24 mouse cellular contexts compared by ENCODE assay signal in genomic region chr16:3951141-3951540, GRCm38 (mm10). TPM values are rescaled to one million over a fixed set of nuclear protein-coding genes. Genes with fewer than 3 reads are reported as not detected.
DNase-seq lines count a peak whose midpoint lies in the region; ATAC-seq and TF ChIP-seq lines count a peak whose summit lies in the region.
"Had no signal": no experiment of that assay in that cellular context is flagged by ENCODE, and none has a peak within 500 bp of the region (broad histone marks: within the 10 kb centered on the region; RNA-seq: fewer than 3 reads in every experiment).

No protein-coding gene starts in this region.

- no peaks in the 10 kb centered on the region for H3K79me2 ChIP-seq in CH12.LX (replicated peaks; ENCODE audit: control insufficient read depth, extremely low read depth, insufficient read depth, poor library complexity, severe bottlenecking)

- no peaks in the 10 kb centered on the region for H3K27me3 ChIP-seq in CH12.LX (replicated peaks)
- H3K27me3 ChIP-seq: embryonic facial prominence, embryonic 12.5 days; forebrain, embryonic 13.5 days; forebrain, embryonic 15.5 days; Patski had no signal

- H3K4me1 ChIP-seq in CH12.LX (ENCODE audit: control insufficient read depth in 1 of 2, insufficient read depth in 2 of 2): peaks cover 0 to 10% of the 10 kb centered on the region in 2 experiments; a peak in 2 of 4 replicates
- H3K4me1 ChIP-seq: embryonic facial prominence, embryonic 12.5 days; forebrain, embryonic 13.5 days; forebrain, embryonic 15.5 days had no signal

- H3K9me3 ChIP-seq in CH12.LX (replicated peaks; ENCODE audit: low read length): no peaks in the 10 kb centered on the region
- H3K9me3 ChIP-seq: embryonic facial prominence, embryonic 10.5 days; embryonic facial prominence, embryonic 12.5 days; forebrain, embryonic 13.5 days; forebrain, embryonic 15.5 days had no signal

- TF ChIP-seq RAD21 in CH12.LX (IDR thresholded peaks at IDR 0.05; ENCODE audit: low read depth, low read length): no peak

- TF ChIP-seq POLR2A in CH12.LX (IDR thresholded peaks at IDR 0.05; ENCODE audit: low read depth, low read length): no peak

- peaks cover 0 to 22% of the 10 kb centered on the region in 2 experiments for H3K36me3 ChIP-seq in CH12.LX (replicated peaks in 1 of 2; ENCODE audit: control insufficient read depth in 1 of 2, insufficient read depth in 1 of 2, low read length in 1 of 2)
- H3K36me3 ChIP-seq: embryonic facial prominence, embryonic 10.5 days; embryonic facial prominence, embryonic 12.5 days; forebrain, embryonic 15.5 days had no signal

- H3K4me2 ChIP-seq in CH12.LX (ENCODE audit: insufficient read depth, low read depth, poor library complexity, severe bottlenecking): no peak overlapping the region
- H3K4me2 ChIP-seq: embryonic facial prominence, embryonic 12.5 days; forebrain, embryonic 13.5 days; forebrain, embryonic 15.5 days had no signal

- ATAC-seq in granulocyte monocyte progenitor cell, adult 5-6 weeks (replicated peaks; ENCODE audit: poor library complexity, severe bottlenecking): peak; percentile 51; the same call in 1 of the 2 replicates
- ATAC-seq: activated CD4-positive, CD25-positive, alpha-beta regulatory T cell, adult 4 months; CD4-positive, CD25-positive, alpha-beta regulatory T cell, adult 4 months; forebrain, embryonic 13.5 days; forebrain, embryonic 15.5 days; forebrain, postnatal 0 days; Patski had no signal

- no peak overlapping the region for H3K27ac ChIP-seq in CH12.LX (ENCODE audit: insufficient read depth, low read depth)
- H3K27ac ChIP-seq: embryonic facial prominence, embryonic 10.5 days; embryonic facial prominence, embryonic 12.5 days; forebrain, embryonic 13.5 days; forebrain, embryonic 15.5 days had no signal

- no peak for TF ChIP-seq EP300 in CH12.LX (IDR thresholded peaks at IDR 0.05; ENCODE audit: low read length)

- no peak overlapping the region for H3K9ac ChIP-seq in CH12.LX (ENCODE audit: insufficient read depth, low read depth)
- H3K9ac ChIP-seq: embryonic facial prominence, embryonic 12.5 days; forebrain, embryonic 13.5 days; forebrain, embryonic 15.5 days; forebrain, postnatal 0 days had no signal

- DNase-seq in CH12.LX (ENCODE audit: extremely low read depth) (peak; percentile 24), MEL-GATA-1-ER (ENCODE audit: extremely low read depth, low read depth) (peak; percentile 15), MN1 (ENCODE audit: low spot score) (no peak)
- no peak for DNase-seq in right cerebral cortex, postnatal 14 days
- DNase-seq in left cerebral cortex, postnatal 36 days (ENCODE audit: low spot score in 2 of 2): no peak
- DNase-seq in heart, adult 11 months: no peak
- DNase-seq: adrenal gland, adult 8-10 months; adrenal gland, postnatal 14 days; adrenal gland, postnatal 36 days; B cell, adult 2 months; cerebellum, adult 11-12 months; cerebellum, adult 2 months; cerebellum, adult 9-10 months; cerebellum, postnatal 10 days; cerebellum, postnatal 36 days; forebrain, postnatal 0 days had no signal

- TF ChIP-seq CTCF in CH12.LX (conservative IDR thresholded peaks at IDR 0.05 in 1 of 2, IDR thresholded peaks at IDR 0.05 in 1 of 2; ENCODE audit: low read depth in 2 of 2, low read length in 2 of 2): no peak

- in situ Hi-C loops in CH12.LX (cut with MboI; ENCODE audit: low pct_ligation_motif_present, low pct_unique_long_range_greater_than_20kb, low sequenced_read_pairs): no loop called here

- H3K4me3 ChIP-seq in CH12.LX (replicated peaks in 1 of 3; ENCODE audit: low read depth in 2 of 3, low read length in 2 of 3, poor library complexity in 1 of 3): no peak overlapping the region
- H3K4me3 ChIP-seq: embryonic facial prominence, embryonic 10.5 days; embryonic facial prominence, embryonic 12.5 days; forebrain, embryonic 13.5 days; forebrain, embryonic 15.5 days had no signal

- dilution Hi-C loops in CH12.LX (cut with MboI; ENCODE audit: extremely low pct_ligation_motif_present, extremely low pct_unique_long_range_greater_than_20kb, low sequenced_read_pairs): no loop called here

- intact Hi-C loops in left cerebral cortex, postnatal 36 days (cut with DNase I): no loop called here

TF ChIP-seq in CH12.LX, 34 proteins besides CTCF, POLR2A, EP300 and RAD21:
- TF ChIP-seq KAT2A (IDR thresholded peaks at IDR 0.05; ENCODE audit: insufficient replicate concordance, low read length) (no peak), SIN3A (IDR thresholded peaks at IDR 0.05; ENCODE audit: low read length) (no peak), POLR2AphosphoS2 (IDR thresholded peaks at IDR 0.05; ENCODE audit: low read depth, low read length) (no peak), E2F4 (IDR thresholded peaks at IDR 0.05; ENCODE audit: insufficient replicate concordance, low read depth, low read length) (no peak), MAFK (IDR thresholded peaks at IDR 0.05; ENCODE audit: insufficient replicate concordance, low read length) (no peak), BHLHE40 (IDR thresholded peaks at IDR 0.05; ENCODE audit: low read depth, low read length) (no peak), NRF1 (IDR thresholded peaks at IDR 0.05; ENCODE audit: low read depth, low read length) (no peak), ELF1 (IDR thresholded peaks at IDR 0.05; ENCODE audit: low read depth, low read length) (no peak), CHD1 (IDR thresholded peaks at IDR 0.05; ENCODE audit: low read depth, low read length) (no peak), GABPA (IDR thresholded peaks at IDR 0.05; ENCODE audit: insufficient replicate concordance, low read depth, low read length) (no peak), HCFC1 (IDR thresholded peaks at IDR 0.05; ENCODE audit: low read depth, low read length) (no peak), SMC3 (IDR thresholded peaks at IDR 0.05; ENCODE audit: low read depth, low read length) (no peak), MAX (IDR thresholded peaks at IDR 0.05; ENCODE audit: low read length) (no peak), PAX5 (IDR thresholded peaks at IDR 0.05; ENCODE audit: low read length) (no peak), ZMIZ1 (IDR thresholded peaks at IDR 0.05; ENCODE audit: low read depth, low read length) (no peak), ZKSCAN1 (IDR thresholded peaks at IDR 0.05; ENCODE audit: borderline replicate concordance, low read depth, low read length) (no peak), TBP (conservative IDR thresholded peaks at IDR 0.05; ENCODE audit: low read depth, low read length) (no peak)

RNA-seq across cellular contexts. Expression of gene Nlrc3, which starts 25.3 kb away (rescaled TPM):
- total RNA-seq in CH12.LX (2012; rRNA removed) (0.13 and 0.34 TPM in 2 replicates), CH12.LX (2014; rRNA removed) (not detected in 2 replicates)
- polyA plus RNA-seq in CH12.LX (2012; ENCODE audit: insufficient read length, low read depth): 0.37 and 0.69 TPM in 2 replicates
- 1.0 and 1.4 TPM in 2 replicates for total RNA-seq in granulocyte monocyte progenitor cell, adult 5-6 weeks (2014; fragmentation: Nextera tagmentation)
- total RNA-seq in granulocyte monocyte progenitor cell, adult 5-6 weeks (2017): 0.13 and 0.52 TPM in 2 replicates
- 1 to 10 TPM; 1.1 to 3.5 TPM for total RNA-seq in left cerebral cortex, postnatal 36 days (2021)

RNA-seq across cellular contexts. Expression of gene Cluap1, which starts 42.5 kb away (rescaled TPM):
- total RNA-seq in CH12.LX (2012; rRNA removed) (33.7 and 37.6 TPM in 2 replicates), CH12.LX (2014; rRNA removed) (46.5 and 47.9 TPM in 2 replicates)
- 47.0 and 56.1 TPM in 2 replicates for polyA plus RNA-seq in CH12.LX (2012; ENCODE audit: insufficient read length, low read depth)
- 23.1 and 23.8 TPM in 2 replicates for total RNA-seq in granulocyte monocyte progenitor cell, adult 5-6 weeks (2014; fragmentation: Nextera tagmentation)
- total RNA-seq in granulocyte monocyte progenitor cell, adult 5-6 weeks (2017): 41.5 and 45.6 TPM in 2 replicates
- total RNA-seq in left cerebral cortex, postnatal 36 days (2021): 10 to 100 TPM; 26.0 to 33.4 TPM

RNA-seq across cellular contexts. Expression of gene 1700037C18Rik, which starts 42.7 kb away (rescaled TPM):
- total RNA-seq in CH12.LX (2012; rRNA removed) (11.9 TPM in 2 replicates), CH12.LX (2014; rRNA removed) (15.9 and 18.1 TPM in 2 replicates)
- polyA plus RNA-seq in CH12.LX (2012; ENCODE audit: insufficient read length, low read depth): 14.7 and 15.2 TPM in 2 replicates
- total RNA-seq in granulocyte monocyte progenitor cell, adult 5-6 weeks (2014; fragmentation: Nextera tagmentation): 0.77 and 1.6 TPM in 2 replicates
- 0.69 and 6.2 TPM in 2 replicates for total RNA-seq in granulocyte monocyte progenitor cell, adult 5-6 weeks (2017)
- 10 to 100 TPM; 10.1 to 11.1 TPM for total RNA-seq in left cerebral cortex, postnatal 36 days (2021)

RNA-seq across cellular contexts. Expression of gene Slx4, which starts 52.4 kb away (rescaled TPM):
- total RNA-seq in CH12.LX (2012; rRNA removed) (30.4 and 33.3 TPM in 2 replicates), CH12.LX (2014; rRNA removed) (13.4 and 14.9 TPM in 2 replicates)
- polyA plus RNA-seq in CH12.LX (2012; ENCODE audit: insufficient read length, low read depth): 40.2 and 47.4 TPM in 2 replicates
- 29.0 and 43.4 TPM in 2 replicates for total RNA-seq in granulocyte monocyte progenitor cell, adult 5-6 weeks (2014; fragmentation: Nextera tagmentation)
- total RNA-seq in granulocyte monocyte progenitor cell, adult 5-6 weeks (2017): 22.3 TPM in 2 replicates
- total RNA-seq in left cerebral cortex, postnatal 36 days (2021): 10 to 100 TPM; 44.9 to 50.6 TPM

Comparison
In these comparisons a context has a peak if more than half of its experiments do, and no peak if none do; other contexts are left out.
1. DNase-seq: peak in CH12.LX (single experiment) and MEL-GATA-1-ER (single experiment); none in MN1 (single experiment), right cerebral cortex, postnatal 14 days (single experiment), left cerebral cortex, postnatal 36 days (0 of 2) and heart, adult 11 months (single experiment).